Mouse (Mus musculus) spleen, postnatal 4 days (tissue): ENCODE results near the gene Klf9.

Experiments
- DNase-seq, 2 experiments: peaks; one replicate each; pipeline ENCODE4 v3.0.0; 2022; ENCODE audit warnings: low spot score in 2 of 2

Gene Klf9

GRCm38 (mm10) chr19:23140689-23141317, at the start of gene Klf9:
Gene Klf9, plus strand, starts transcription at chr19:23141226.
- peak; percentile 81 to 90 for DNase-seq

- DNase-seq: no peak
These were observed 49.4 kb upstream of the Klf9 start for GRCm38 (mm10) chr19:23091586-23091985.

GRCm38 (mm10) chr19:23093548-23093947, 47.5 kb upstream of the Klf9 start:
- no peak for DNase-seq

GRCm38 (mm10) chr19:23094906-23095305, 46.1 kb upstream of the Klf9 start:
- no peak for DNase-seq

GRCm38 (mm10) chr19:23106859-23107258, 34.2 kb upstream of the Klf9 start:
- no peak for DNase-seq

GRCm38 (mm10) chr19:23107335-23107734, 33.7 kb upstream of the Klf9 start:
- DNase-seq: no peak

- DNase-seq: no peak
These were observed 19.2 kb upstream of the Klf9 start for GRCm38 (mm10) chr19:23121875-23122274.

GRCm38 (mm10) chr19:23124023-23124550, 16.9 kb upstream of the Klf9 start:
- DNase-seq: no peak

GRCm38 (mm10) chr19:23125227-23126150, 15.5 kb upstream of the Klf9 start:
- no peak for DNase-seq

GRCm38 (mm10) chr19:23129908-23130307, 11.1 kb upstream of the Klf9 start:
- DNase-seq: peak in 1 of 2 experiments; percentile 21

- no peak for DNase-seq
These were observed 8.9 kb upstream of the Klf9 start for GRCm38 (mm10) chr19:23132106-23132635.

GRCm38 (mm10) chr19:23132720-23133426, 8.2 kb upstream of the Klf9 start:
- DNase-seq: no peak

GRCm38 (mm10) chr19:23133427-23134094, 7.5 kb upstream of the Klf9 start:
- DNase-seq: no peak

GRCm38 (mm10) chr19:23134095-23134440, 7.0 kb upstream of the Klf9 start:
- peak; percentile 54 to 79 for DNase-seq

GRCm38 (mm10) chr19:23134441-23135301, 6.4 kb upstream of the Klf9 start:
- peak; percentile 52 to 74 for DNase-seq

- peak; percentile 66 to 85 for DNase-seq
These were observed 5.5 kb upstream of the Klf9 start for GRCm38 (mm10) chr19:23135349-23136201.

- DNase-seq: no peak
These were observed 4.7 kb upstream of the Klf9 start for GRCm38 (mm10) chr19:23136202-23136850.

- DNase-seq: no peak
These were observed 3.7 kb upstream of the Klf9 start for GRCm38 (mm10) chr19:23137295-23137694.
